Mouse (Mus musculus): ENCODE results near the gene Gpr108. TPM values are rescaled to one million over a fixed set of nuclear protein-coding genes. Genes with fewer than 3 reads are reported as not detected.
A peak's percentile ranks its signal among the peaks of the same experiment; 100 is the strongest.

Gene Gpr108
- total RNA-seq, 2 experiments from 2014 or later: 32.0 to 32.1 TPM

- peak; percentile 91 to 92 for DNase-seq
- intact Hi-C loops (cut with DNase I): loop anchor here (1.0 to 10.0 kb wide), 2 partner anchors 25 to 661 kb away; partner anchors contain the start of gene Rpl36
Observed at GRCm38 (mm10) chr17:57275111-57275996, 27.1 kb upstream of the Gpr108 start.

- intact Hi-C loops (cut with DNase I): loop anchor here (1.0 to 10.0 kb wide), 2 partner anchors 24 to 660 kb away; partner anchors contain the start of gene Rpl36
- DNase-seq: no peak
Observed at GRCm38 (mm10) chr17:57274686-57275085, 26.4 kb upstream of the Gpr108 start.

- intact Hi-C loops (cut with DNase I): loop anchor here (10.0 kb wide), 1 partner anchor 659 kb away; the partner anchor contains the start of gene Rpl36
- DNase-seq: no peak
Observed at GRCm38 (mm10) chr17:57273846-57274245, 25.6 kb upstream of the Gpr108 start.

GRCm38 (mm10) chr17:57271301-57271700 lies 23.1 kb upstream of the Gpr108 start:
- intact Hi-C loops (cut with DNase I): loop anchor here (10.0 kb wide), 1 partner anchor 656 kb away; the partner anchor contains the start of gene Rpl36
- DNase-seq: no peak

- DNase-seq: peak; percentile 50 to 60
- intact Hi-C loops (cut with DNase I): no loop called here
Observed at GRCm38 (mm10) chr17:57267556-57268126, 19.4 kb upstream of the Gpr108 start.

GRCm38 (mm10) chr17:57264972-57265945 lies 17.0 kb upstream of the Gpr108 start:
- intact Hi-C loops (cut with DNase I): no loop called here
- DNase-seq: peak; percentile 69 to 73

- intact Hi-C loops (cut with DNase I): no loop called here
- DNase-seq: no peak
Observed at GRCm38 (mm10) chr17:57264164-57264563, 15.9 kb upstream of the Gpr108 start.

- intact Hi-C loops (cut with DNase I): no loop called here
- no peak for DNase-seq
Observed at GRCm38 (mm10) chr17:57262901-57263550, 14.8 kb upstream of the Gpr108 start.

- intact Hi-C loops (cut with DNase I): no loop called here
- no peak for DNase-seq
Observed at GRCm38 (mm10) chr17:57261796-57262195, 13.6 kb upstream of the Gpr108 start.

- intact Hi-C loops (cut with DNase I): no loop called here
- DNase-seq: no peak
Observed at GRCm38 (mm10) chr17:57261286-57261685, 13.0 kb upstream of the Gpr108 start.

GRCm38 (mm10) chr17:57260351-57260750 lies 12.1 kb upstream of the Gpr108 start:
- DNase-seq: no peak
- intact Hi-C loops (cut with DNase I): no loop called here

GRCm38 (mm10) chr17:57259742-57260141 lies 11.5 kb upstream of the Gpr108 start:
- peak; percentile 61 to 76 for DNase-seq
- intact Hi-C loops (cut with DNase I): loop anchor here (10.0 kb wide), 2 partner anchors 265 to 795 kb away; partner anchors contain the start of genes Alkbh7 and Clpp

GRCm38 (mm10) chr17:57258191-57258590 lies 9.9 kb upstream of the Gpr108 start:
- intact Hi-C loops (cut with DNase I): loop anchor here (10.0 kb wide), 2 partner anchors 263 to 793 kb away; partner anchors contain the start of genes Alkbh7 and Clpp
- no peak for DNase-seq

- DNase-seq: no peak
- intact Hi-C loops (cut with DNase I): loop anchor here (10.0 kb wide), 2 partner anchors 262 to 792 kb away; partner anchors contain the start of genes Alkbh7 and Clpp
Observed at GRCm38 (mm10) chr17:57256921-57257485, 8.8 kb upstream of the Gpr108 start.

GRCm38 (mm10) chr17:57255354-57255753 lies 7.1 kb upstream of the Gpr108 start:
- peak; percentile 63 for DNase-seq
- intact Hi-C loops (cut with DNase I): loop anchor here (10.0 kb wide), 2 partner anchors 261 to 791 kb away; partner anchors contain the start of genes Alkbh7 and Clpp

GRCm38 (mm10) chr17:57253306-57253705 lies 5.1 kb upstream of the Gpr108 start:
- intact Hi-C loops (cut with DNase I): loop anchor here (10.0 kb wide), 2 partner anchors 259 to 789 kb away; partner anchors contain the start of genes Alkbh7 and Clpp
- DNase-seq: no peak

GRCm38 (mm10) chr17:57251431-57251830 lies 3.2 kb upstream of the Gpr108 start:
- DNase-seq: no peak
- intact Hi-C loops (cut with DNase I): loop anchor here (10.0 kb wide), 2 partner anchors 257 to 787 kb away; partner anchors contain the start of genes Alkbh7 and Clpp

GRCm38 (mm10) chr17:57250461-57251160 lies 2.4 kb upstream of the Gpr108 start:
- intact Hi-C loops (cut with DNase I): loop anchor here (1.0 to 10.0 kb wide), 3 partner anchors 25 to 786 kb away; partner anchors contain the start of genes Alkbh7 and Clpp
- DNase-seq: peak; percentile 75 to 81
